Mouse (Mus musculus) liver, adult 2 months (tissue): Measurements from ENCODE around the gene Ergic1. TPM values are rescaled to one million over a fixed set of nuclear protein-coding genes. Genes with fewer than 3 reads are reported as not detected.
A peak's percentile ranks its signal among the peaks of the same experiment; 100 is the strongest.

Source experiments
- DNase-seq: peaks from one replicate; pipeline ENCODE4 v3.0.0-alpha.2; 2011; ENCODE audit warnings: low read depth, low spot score; ENCODE audit errors: extremely low read depth
- H3K27ac ChIP-seq: fragments of 200-500 bp; replicated peaks from 2 replicates; pipeline ENCODE4 v1.5.1; 2012; ENCODE audit warnings: low read depth, mild to moderate bottlenecking, control low read depth, inconsistent platforms, low read length; ENCODE audit not compliant: insufficient read depth
- H3K27me3 ChIP-seq: fragments of 200-500 bp; 2 replicates; pipeline ENCODE4 v1.6.1; 2012; ENCODE audit warnings: mild to moderate bottlenecking, moderate library complexity, low read length, inconsistent platforms; ENCODE audit not compliant: control insufficient read depth, insufficient read depth
- H3K36me3 ChIP-seq: fragments of 200-500 bp; 2 replicates; pipeline ENCODE4 v1.6.1; 2012; ENCODE audit warnings: low read length, inconsistent platforms; ENCODE audit not compliant: control insufficient read depth, insufficient read depth
- H3K4me1 ChIP-seq: fragments of 200-500 bp; 2 replicates; pipeline ENCODE4 v1.6.1; 2011; ENCODE audit warnings: low read length; ENCODE audit not compliant: control insufficient read depth, insufficient read depth
- H3K4me3 ChIP-seq: fragments of 200-500 bp; 2 replicates; pipeline ENCODE4 v1.5.1; 2011; ENCODE audit warnings: low read depth, mild to moderate bottlenecking, control low read depth, low read length, moderate library complexity; ENCODE audit not compliant: insufficient read depth
- H3K79me2 ChIP-seq: fragments of 200-500 bp; 2 replicates; pipeline ENCODE4 v1.6.1; 2012; ENCODE audit warnings: inconsistent platforms, mild to moderate bottlenecking, low read length, moderate library complexity; ENCODE audit not compliant: control insufficient read depth, insufficient read depth
- H3K9ac ChIP-seq: fragments of 200-500 bp; 2 replicates; pipeline ENCODE4 v1.6.1; 2012; ENCODE audit warnings: low read depth, mild to moderate bottlenecking, control low read depth, inconsistent platforms, low read length
- CTCF ChIP-seq: fragments of 200-500 bp; IDR thresholded peaks from 2 replicates; pipeline ENCODE4 v1.5.1; 2011; ENCODE audit warnings: low read depth, low read length, control low read depth
- POLR2A ChIP-seq: fragments of 200-500 bp; IDR thresholded peaks from 2 replicates; pipeline ENCODE4 v1.6.1; 2011; ENCODE audit warnings: low read length, control low read depth; ENCODE audit not compliant: insufficient read depth; ENCODE audit errors: extremely low read depth
- WGBS: fragments of 180-500 bp; shearing (Covaris S2); methylation state at CpG from one replicate; pipeline ENCODE4 v1.1.7; 2018; 5-methylcytosine and 5-hydroxymethylcytosine counted together
- polyA plus RNA-seq: library from polyadenylated mRNA; depleted of rRNA; stranded (reverse); fragments of >200 nt; gene quantifications from 2 replicates; pipeline ENCODE4 v1.2.3, GENCODE M21; 2012
- total RNA-seq: library from RNA; depleted of rRNA; stranded (reverse); fragments of >200 nt; gene quantifications from 2 replicates; pipeline ENCODE4 v1.2.3, GENCODE M21; 2014

Gene Ergic1
- total and polyA plus RNA-seq, 2 experiments, result 30.7 to 93.3 TPM

GRCm38 (mm10) chr17:26594171-26594570, 32.9 kb downstream of the Ergic1 start:
- no peak overlapping the region for H3K27ac ChIP-seq
- DNase-seq, result no peak
- TF ChIP-seq POLR2A (no peak), CTCF (no peak)
- peaks cover 16% of the 10 kb centered on the region; the same call in 1 of the 2 replicates for H3K79me2 ChIP-seq
- H3K9ac ChIP-seq, result no peak overlapping the region
- no peaks in the 10 kb centered on the region for H3K36me3 ChIP-seq
- H3K27me3 ChIP-seq, result no peaks in the 10 kb centered on the region
- 89% methylated on average over 7 of the region's 7 CpGs for WGBS
- no peak overlapping the region for H3K4me3 ChIP-seq
- peaks cover 53% of the 10 kb centered on the region for H3K4me1 ChIP-seq

GRCm38 (mm10) chr17:26594958-26595357, 33.7 kb downstream of the Ergic1 start:
- Histone ChIP-seq H3K36me3 (no peaks in the 10 kb centered on the region), H3K79me2 (peaks cover 16% of the 10 kb centered on the region; the same call in 1 of the 2 replicates), H3K27ac (peak overlapping the region; percentile 43), H3K9ac (no peak overlapping the region), H3K27me3 (no peaks in the 10 kb centered on the region), H3K4me3 (no peak overlapping the region), H3K4me1 (peaks cover 53% of the 10 kb centered on the region)
- DNase-seq, result no peak
- 71% methylated on average over 7 of the region's 7 CpGs for WGBS
- TF ChIP-seq CTCF, result no peak
- no peak for TF ChIP-seq POLR2A

- 23% methylated on average over 7 of the region's 7 CpGs for WGBS
These were observed 34.3 kb downstream of the Ergic1 start for GRCm38 (mm10) chr17:26595448-26596167.

GRCm38 (mm10) chr17:26596168-26596658, 34.9 kb downstream of the Ergic1 start:
- TF ChIP-seq CTCF (no peak), POLR2A (no peak)
- H3K27ac ChIP-seq, result peak overlapping the region; percentile 43

More at GRCm38 (mm10) chr17:26595448-26596167, 34.3 kb downstream of the Ergic1 start:
- DNase-seq, result peak; percentile 61
- H3K9ac ChIP-seq, result no peak overlapping the region
- H3K27me3 ChIP-seq, result no peaks in the 10 kb centered on the region
- peaks cover 14% of the 10 kb centered on the region; the same call in 1 of the 2 replicates for H3K79me2 ChIP-seq
- no peaks in the 10 kb centered on the region for H3K36me3 ChIP-seq
- no peak overlapping the region for H3K4me3 ChIP-seq
- H3K4me1 ChIP-seq, result peaks cover 51% of the 10 kb centered on the region
- TF ChIP-seq POLR2A (no peak), CTCF (no peak)
- peak overlapping the region; percentile 43 for H3K27ac ChIP-seq

GRCm38 (mm10) chr17:26596856-26597481, 35.7 kb downstream of the Ergic1 start:
- peak; percentile 66 for TF ChIP-seq CTCF
- no peak for TF ChIP-seq POLR2A
- 40% methylated on average over 6 of the region's 6 CpGs for WGBS
- Histone ChIP-seq H3K79me2 (peaks cover 12% of the 10 kb centered on the region; the same call in 1 of the 2 replicates), H3K9ac (peak overlapping the region; percentile 16), H3K4me1 (peaks cover 56% of the 10 kb centered on the region), H3K27ac (peak overlapping the region; percentile 43), H3K36me3 (no peaks in the 10 kb centered on the region), H3K4me3 (no peak overlapping the region), H3K27me3 (no peaks in the 10 kb centered on the region)
- peak; percentile 81 for DNase-seq

More at GRCm38 (mm10) chr17:26596168-26596658, 34.9 kb downstream of the Ergic1 start:
- Histone ChIP-seq H3K4me1 (peaks cover 55% of the 10 kb centered on the region), H3K9ac (peak overlapping the region; percentile 16), H3K79me2 (peaks cover 12% of the 10 kb centered on the region; the same call in 1 of the 2 replicates), H3K4me3 (no peak overlapping the region), H3K27me3 (no peaks in the 10 kb centered on the region), H3K36me3 (no peaks in the 10 kb centered on the region)
- no peak for DNase-seq
- WGBS, result 47% methylated on average over 7 of the region's 7 CpGs

GRCm38 (mm10) chr17:26598845-26599244, 37.6 kb downstream of the Ergic1 start:
- DNase-seq, result no peak
- TF ChIP-seq POLR2A (no peak), CTCF (no peak)
- Histone ChIP-seq H3K4me1 (peaks cover 57% of the 10 kb centered on the region), H3K9ac (no peak overlapping the region), H3K4me3 (no peak overlapping the region), H3K36me3 (no peaks in the 10 kb centered on the region), H3K27me3 (no peaks in the 10 kb centered on the region), H3K79me2 (peaks cover 24% of the 10 kb centered on the region; the same call in 1 of the 2 replicates), H3K27ac (no peak overlapping the region)
- whole genome bisulfite sequencing, result 92% methylated on average over 5 of the region's 5 CpGs
